Mouse (Mus musculus) urinary bladder, postnatal 25 days (tissue): Measurements from ENCODE around the gene Atad2b.
A peak's percentile ranks its signal among the peaks of the same experiment; 100 is the strongest.
"Not testable (repeated sequence)": the region's sequence is repeated elsewhere in the genome, so short reads cannot be mapped to it uniquely, and the experiment has no call there.

Experiments
- DNase-seq: peaks from one replicate; pipeline ENCODE4 v3.0.0; 2022; ENCODE audit warnings: low spot score

The Atad2b gene

GRCm38 (mm10) chr12:4911716-4912115, 5.4 kb upstream of the Atad2b start:
- DNase-seq, result no peak

- DNase-seq, result no peak
These were observed 2.7 kb upstream of the Atad2b start for GRCm38 (mm10) chr12:4914441-4914840.

- DNase-seq, result no peak
These were observed 2.2 kb upstream of the Atad2b start for GRCm38 (mm10) chr12:4914944-4915343.

- DNase-seq, result peak; percentile 47
These were observed 845 bp downstream of the Atad2b start for GRCm38 (mm10) chr12:4917805-4918591.

GRCm38 (mm10) chr12:4928197-4928596, 11.0 kb downstream of the Atad2b start:
- DNase-seq, result no peak

- no peak for DNase-seq
These were observed 13.8 kb downstream of the Atad2b start for GRCm38 (mm10) chr12:4930820-4931548.

- no peak for DNase-seq
These were observed 35.1 kb downstream of the Atad2b start for GRCm38 (mm10) chr12:4952272-4952671.

GRCm38 (mm10) chr12:4953156-4953555, 36.0 kb downstream of the Atad2b start:
- no peak for DNase-seq

- peak; percentile 76 for DNase-seq
These were observed 55.8 kb downstream of the Atad2b start for GRCm38 (mm10) chr12:4972939-4973338.

GRCm38 (mm10) chr12:4978324-4978723, 61.2 kb downstream of the Atad2b start:
- no peak for DNase-seq

GRCm38 (mm10) chr12:4996981-4997380, 79.8 kb downstream of the Atad2b start:
- no peak for DNase-seq

GRCm38 (mm10) chr12:5005338-5005737, 88.2 kb downstream of the Atad2b start:
- no peak for DNase-seq

GRCm38 (mm10) chr12:5005776-5006175, 88.6 kb downstream of the Atad2b start:
- DNase-seq, result not testable (repeated sequence)

GRCm38 (mm10) chr12:5008638-5009037, 91.5 kb downstream of the Atad2b start:
- not testable (repeated sequence) for DNase-seq

GRCm38 (mm10) chr12:5025226-5025861, 108.2 kb downstream of the Atad2b start:
- no peak for DNase-seq

- DNase-seq, result no peak
These were observed 111.9 kb downstream of the Atad2b start for GRCm38 (mm10) chr12:5029035-5029434.

- no peak for DNase-seq
These were observed 120.9 kb downstream of the Atad2b start for GRCm38 (mm10) chr12:5038008-5038407.

- DNase-seq, result no peak
These were observed 127.0 kb downstream of the Atad2b start for GRCm38 (mm10) chr12:5044141-5044540.

GRCm38 (mm10) chr12:5048104-5048503, 131.0 kb downstream of the Atad2b start:
- no peak for DNase-seq

GRCm38 (mm10) chr12:5067590-5067989, 150.4 kb downstream of the Atad2b start:
- no peak for DNase-seq

- no peak for DNase-seq
These were observed 153.0 kb downstream of the Atad2b start for GRCm38 (mm10) chr12:5070131-5070530.

GRCm38 (mm10) chr12:5073191-5073590, 156.0 kb downstream of the Atad2b start:
- DNase-seq, result no peak

- DNase-seq, result no peak
These were observed 164.3 kb downstream of the Atad2b start for GRCm38 (mm10) chr12:5081480-5081879.
